Mouse (Mus musculus): Measurements from ENCODE around the gene Supt20. TPM values are rescaled to one million over a fixed set of nuclear protein-coding genes. Genes with fewer than 3 reads are reported as not detected.

The Supt20 gene
- polyA plus RNA-seq, 1 experiment from 2014 or later = 129 TPM

DNA sequence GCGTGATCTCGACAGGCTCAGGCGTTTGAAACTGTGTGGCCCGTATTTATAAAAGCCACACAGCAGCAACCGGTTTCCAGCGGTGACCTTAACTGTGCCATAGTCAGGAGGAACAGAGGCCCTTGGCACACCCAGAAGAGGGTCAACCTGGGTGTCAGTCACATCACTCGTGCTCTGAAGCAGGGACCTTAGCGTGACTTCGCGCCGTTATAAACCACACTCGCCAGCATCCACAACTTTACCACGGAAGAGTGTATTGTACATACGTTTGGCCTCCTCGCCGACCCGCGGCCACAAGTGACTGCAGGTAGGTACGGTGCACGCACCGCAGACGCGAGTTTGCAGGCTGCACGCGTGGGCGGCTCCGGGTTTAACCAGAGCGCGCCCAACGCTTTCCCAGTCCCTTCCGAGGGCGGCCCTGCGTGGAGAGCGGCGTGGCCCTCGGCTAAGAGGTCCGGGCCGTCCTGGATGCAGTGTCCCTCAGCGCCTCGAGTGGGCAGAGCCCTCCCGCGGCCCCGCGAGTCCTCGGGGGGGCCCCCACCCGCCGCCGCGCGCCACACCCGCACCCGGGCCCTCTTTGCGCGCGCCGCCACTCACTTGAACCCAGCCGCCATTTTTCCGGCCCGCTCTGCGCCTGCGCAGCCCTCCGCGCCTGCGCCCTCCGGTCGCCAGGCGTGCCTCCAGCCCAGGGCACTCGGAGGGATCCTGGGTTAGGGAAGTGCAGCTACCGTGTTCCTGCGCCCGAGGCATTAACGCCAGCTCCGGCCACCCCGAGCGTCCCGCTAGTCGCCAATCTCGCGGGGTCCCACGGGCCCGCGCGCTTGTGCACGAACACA, 42.0 kb downstream of the Supt20 start:
- H3K4me1 ChIP-seq (replicated peaks; ENCODE audit: control insufficient read depth, insufficient read depth, low read length) = no peaks in the 10 kb centered on the region
- H3K36me3 ChIP-seq (ENCODE audit: control insufficient read depth, insufficient read depth, low read length) = peaks cover 6% of the 10 kb centered on the region; the same call in 1 of the 2 replicates
- under 1% methylated on average over 76 of the region's 84 CpGs for WGBS
- H3K27me3 ChIP-seq (ENCODE audit: control insufficient read depth, insufficient read depth, low read length) = no peaks in the 10 kb centered on the region
- peak overlapping the region; percentile 93 for H3K27ac ChIP-seq (ENCODE audit: low read depth, low read length)
- H3K4me2 ChIP-seq (ENCODE audit: low read depth, low read length, severe bottlenecking) = peak overlapping the region; percentile 90
- DNase-seq (ENCODE audit: low spot score) (peak; percentile 96), ATAC-seq (replicated peaks; ENCODE audit: low FRiP score) (peak; percentile 95)
- no peaks in the 10 kb centered on the region for H3K9me3 ChIP-seq (ENCODE audit: control insufficient read depth, low read length)
- peak overlapping the region; percentile 97 for H3K9ac ChIP-seq (ENCODE audit: low read length)
- peak overlapping the region; percentile 88 for H3K4me3 ChIP-seq (ENCODE audit: low read depth, low read length)

DNA sequence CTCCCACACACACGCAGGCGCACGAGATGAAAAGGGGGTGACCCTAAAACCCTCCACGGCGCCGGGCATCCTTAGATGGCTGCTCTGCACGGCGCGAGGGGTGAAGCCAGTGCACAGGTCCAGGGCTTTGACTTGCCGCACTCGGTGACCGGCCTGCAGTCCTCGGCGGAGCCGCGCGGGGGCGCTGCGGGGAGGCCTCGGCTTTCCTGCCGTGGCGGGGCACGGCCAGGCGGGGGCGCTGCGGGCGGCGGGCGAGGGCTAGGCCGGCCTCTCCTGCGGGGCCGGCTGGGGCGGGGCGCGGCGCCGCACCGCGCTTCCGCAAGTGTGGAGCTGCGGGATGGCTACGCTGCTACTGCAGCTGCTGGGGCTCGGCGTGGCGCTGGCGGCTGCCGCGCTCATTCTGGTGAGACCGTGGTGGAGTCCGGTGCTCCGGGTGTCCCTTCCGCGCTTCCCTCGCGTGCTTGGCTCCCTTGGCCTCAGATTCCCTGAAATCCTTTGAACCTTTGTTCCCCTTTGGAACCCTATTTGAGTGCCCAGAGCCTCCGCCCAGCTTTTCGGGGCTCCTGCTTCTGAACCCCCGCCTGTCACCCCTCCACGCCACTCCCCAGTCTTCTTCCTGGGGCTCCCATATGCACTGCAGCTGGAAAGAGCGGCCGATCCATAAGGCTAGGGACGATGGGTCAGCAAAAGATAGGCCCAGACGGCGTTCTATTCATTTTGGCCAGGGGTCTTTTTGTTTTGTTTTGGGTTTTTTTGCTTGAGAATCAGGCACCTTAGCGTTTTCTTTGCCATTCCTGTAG, 42.8 kb downstream of the Supt20 start, which contains the start of the genes Exosc8 and Alg5:
Exosc8 (minus strand) TSS at position 147 of the 800 bp plus-strand sequence.
Alg5 (plus strand) TSS at position 293 of the 800 bp plus-strand sequence.
- Histone ChIP-seq H3K4me1 (replicated peaks; ENCODE audit: control insufficient read depth, insufficient read depth, low read length) (no peaks in the 10 kb centered on the region), H3K27me3 (ENCODE audit: control insufficient read depth, insufficient read depth, low read length) (no peaks in the 10 kb centered on the region), H3K4me2 (ENCODE audit: low read depth, low read length, severe bottlenecking) (peak within 1 kb of the TSS; percentile 90), H3K27ac (ENCODE audit: low read depth, low read length) (peak within 1 kb of the TSS; percentile 93), H3K36me3 (ENCODE audit: control insufficient read depth, insufficient read depth, low read length) (peaks cover 2% of the 10 kb centered on the region; the same call in 1 of the 2 replicates), H3K4me3 (ENCODE audit: low read depth, low read length) (peak within 1 kb of the TSS; percentile 88), H3K9ac (ENCODE audit: low read length) (peak within 1 kb of the TSS; percentile 97), H3K9me3 (ENCODE audit: control insufficient read depth, low read length) (no peaks in the 10 kb centered on the region)
- under 1% methylated on average over 54 of the region's 65 CpGs for WGBS
- ATAC-seq (replicated peaks; ENCODE audit: low FRiP score) (peak; percentile 92), DNase-seq (ENCODE audit: low spot score) (peak; percentile 96)

DNA sequence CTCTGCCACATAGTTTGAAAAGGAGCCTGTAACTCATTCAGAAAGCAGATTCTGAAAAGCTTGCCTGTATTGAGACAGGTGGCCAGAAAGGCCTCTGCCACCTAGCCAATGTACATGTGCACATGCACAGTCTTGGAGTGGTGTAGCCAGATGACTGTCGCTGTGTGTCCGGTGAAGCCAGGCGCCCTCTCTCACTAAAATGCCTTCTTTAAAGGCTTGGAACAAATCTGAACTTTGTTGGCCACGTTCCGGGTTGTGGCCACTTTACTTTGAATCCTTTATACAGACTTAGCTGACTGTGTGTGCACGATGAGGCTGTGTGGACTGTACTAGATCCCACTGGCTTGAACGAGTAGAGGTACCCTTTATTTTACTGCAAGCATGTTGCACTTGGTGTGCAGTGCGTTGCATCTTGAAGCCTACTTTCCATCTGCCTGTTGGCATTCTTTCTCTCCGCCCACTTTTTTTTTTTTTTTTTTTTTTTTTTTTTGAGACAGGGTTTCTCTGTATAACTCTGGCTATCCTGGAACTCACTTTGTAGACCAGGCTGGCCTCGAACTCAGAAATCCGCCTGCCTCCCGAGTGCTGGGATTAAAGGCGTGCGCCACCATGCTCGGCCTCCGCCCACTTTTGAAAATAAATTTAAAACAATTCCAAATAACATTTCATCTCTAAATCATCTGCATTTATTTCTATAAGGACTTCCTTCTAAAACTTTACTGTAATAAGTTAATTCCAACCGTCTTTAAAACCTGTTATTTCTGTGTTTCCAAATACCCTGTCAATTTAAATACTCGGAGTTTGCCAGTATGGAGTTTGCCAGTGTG, 43.7 kb downstream of the Supt20 start:
- Histone ChIP-seq H3K4me3 (ENCODE audit: low read depth, low read length) (peak overlapping the region; percentile 88), H3K4me2 (ENCODE audit: low read depth, low read length, severe bottlenecking) (peak overlapping the region; percentile 90), H3K9ac (ENCODE audit: low read length) (peak overlapping the region; percentile 97), H3K9me3 (ENCODE audit: control insufficient read depth, low read length) (no peaks in the 10 kb centered on the region), H3K36me3 (ENCODE audit: control insufficient read depth, insufficient read depth, low read length) (peaks cover 5% of the 10 kb centered on the region), H3K27ac (ENCODE audit: low read depth, low read length) (0 out of 2 replicates have a peak overlapping the region, but pooled peaks have one; percentile 93), H3K27me3 (ENCODE audit: control insufficient read depth, insufficient read depth, low read length) (no peaks in the 10 kb centered on the region), H3K4me1 (replicated peaks; ENCODE audit: control insufficient read depth, insufficient read depth, low read length) (no peaks in the 10 kb centered on the region)
- 61% methylated on average over 18 of the region's 18 CpGs for WGBS
- ATAC-seq (replicated peaks; ENCODE audit: low FRiP score) = no peak
- no peak for DNase-seq (ENCODE audit: low spot score)

DNA sequence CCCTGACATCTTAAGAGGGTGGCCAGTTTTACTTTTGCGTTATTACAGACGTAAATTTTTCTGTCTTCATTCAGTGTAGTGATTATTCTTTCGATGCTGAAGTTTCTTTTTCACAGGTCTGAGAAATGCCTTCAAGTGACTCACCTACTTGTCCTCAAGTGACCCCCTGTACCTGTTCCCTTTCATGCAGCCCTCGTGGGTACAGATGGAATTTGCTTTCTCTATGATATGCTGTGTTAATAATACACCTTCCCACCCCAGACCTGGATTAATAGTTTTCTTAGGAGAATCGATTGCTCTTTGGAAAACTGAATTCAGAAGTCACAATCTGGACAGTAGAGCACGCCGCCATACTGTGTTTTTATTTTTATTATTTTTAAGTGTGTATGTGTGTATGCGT, 44.7 kb downstream of the Supt20 start:
- Histone ChIP-seq H3K4me3 (ENCODE audit: low read depth, low read length) (no peak overlapping the region), H3K4me1 (replicated peaks; ENCODE audit: control insufficient read depth, insufficient read depth, low read length) (no peaks in the 10 kb centered on the region), H3K27me3 (ENCODE audit: control insufficient read depth, insufficient read depth, low read length) (no peaks in the 10 kb centered on the region), H3K4me2 (ENCODE audit: low read depth, low read length, severe bottlenecking) (no peak overlapping the region), H3K9me3 (ENCODE audit: control insufficient read depth, low read length) (no peaks in the 10 kb centered on the region), H3K27ac (ENCODE audit: low read depth, low read length) (no peak overlapping the region), H3K36me3 (ENCODE audit: control insufficient read depth, insufficient read depth, low read length) (peaks cover 9% of the 10 kb centered on the region), H3K9ac (ENCODE audit: low read length) (no peak overlapping the region)
- ATAC-seq (replicated peaks; ENCODE audit: low FRiP score) = no peak
- 94% methylated on average over 8 of the region's 8 CpGs for WGBS
- no peak for DNase-seq (ENCODE audit: low spot score)

DNA sequence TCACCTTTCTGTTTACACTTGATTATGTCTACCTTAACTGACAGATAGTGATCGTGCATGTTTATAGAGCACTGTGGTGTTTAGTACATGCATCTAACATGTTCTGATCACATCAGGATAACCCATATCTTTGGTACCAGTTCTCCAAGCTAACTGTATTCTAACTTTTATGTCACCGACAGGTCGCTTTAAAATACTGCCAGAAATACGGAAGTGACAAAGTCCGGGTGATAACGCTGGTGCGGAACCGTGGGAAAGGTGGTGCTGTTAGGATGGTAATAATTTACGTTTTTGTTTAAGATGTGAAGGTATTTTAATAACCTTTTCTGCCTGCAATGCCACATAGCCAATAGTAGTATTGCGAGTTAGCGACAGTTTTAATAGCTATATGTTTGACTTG, 49.4 kb downstream of the Supt20 start:
- Histone ChIP-seq H3K4me2 (ENCODE audit: low read depth, low read length, severe bottlenecking) (no peak overlapping the region), H3K4me1 (replicated peaks; ENCODE audit: control insufficient read depth, insufficient read depth, low read length) (no peaks in the 10 kb centered on the region), H3K27me3 (ENCODE audit: control insufficient read depth, insufficient read depth, low read length) (no peaks in the 10 kb centered on the region), H3K27ac (ENCODE audit: low read depth, low read length) (no peak overlapping the region), H3K9ac (ENCODE audit: low read length) (no peak overlapping the region), H3K4me3 (ENCODE audit: low read depth, low read length) (no peak overlapping the region), H3K36me3 (ENCODE audit: control insufficient read depth, insufficient read depth, low read length) (peaks cover 16% of the 10 kb centered on the region; the same call in 1 of the 2 replicates), H3K9me3 (ENCODE audit: control insufficient read depth, low read length) (no peaks in the 10 kb centered on the region)
- DNase-seq (ENCODE audit: low spot score) (no peak), ATAC-seq (replicated peaks; ENCODE audit: low FRiP score) (no peak)
- 96% methylated on average over 11 of the region's 11 CpGs for WGBS

DNA sequence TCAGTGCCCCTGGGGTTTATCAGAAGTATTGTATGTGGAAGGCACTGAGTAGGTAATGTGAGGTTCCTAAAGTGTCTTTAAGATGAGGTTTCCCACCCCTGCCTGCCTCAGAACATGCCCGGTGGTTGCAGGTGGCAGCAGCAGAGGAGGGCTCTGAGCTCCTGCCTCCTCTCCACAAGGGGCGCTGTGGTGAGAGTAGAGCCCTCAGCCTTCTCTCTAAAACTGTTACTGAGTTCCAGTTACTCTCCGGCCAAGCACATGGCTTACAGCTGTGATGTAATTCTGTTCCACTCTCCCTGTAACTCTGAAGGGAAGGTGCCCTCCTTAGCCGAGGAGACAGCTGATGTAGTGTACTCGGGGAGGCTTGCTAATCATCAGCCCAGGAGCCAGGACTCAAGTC, 53.2 kb downstream of the Supt20 start:
- ATAC-seq (replicated peaks; ENCODE audit: low FRiP score) (no peak; the same call in 1 of the 2 replicates), DNase-seq (ENCODE audit: low spot score) (no peak)
- peaks cover 16% of the 10 kb centered on the region; the same call in 1 of the 2 replicates for H3K36me3 ChIP-seq (ENCODE audit: control insufficient read depth, insufficient read depth, low read length)
- 62% methylated on average over 5 of the region's 5 CpGs for WGBS
- no peak overlapping the region for H3K4me3 ChIP-seq (ENCODE audit: low read depth, low read length)
- H3K27ac ChIP-seq (ENCODE audit: low read depth, low read length) = no peak overlapping the region
- H3K4me1 ChIP-seq (replicated peaks; ENCODE audit: control insufficient read depth, insufficient read depth, low read length) = no peaks in the 10 kb centered on the region
- no peak overlapping the region for H3K9ac ChIP-seq (ENCODE audit: low read length)
- H3K27me3 ChIP-seq (ENCODE audit: control insufficient read depth, insufficient read depth, low read length) = no peaks in the 10 kb centered on the region
- H3K4me2 ChIP-seq (ENCODE audit: low read depth, low read length, severe bottlenecking) = no peak overlapping the region
- no peaks in the 10 kb centered on the region for H3K9me3 ChIP-seq (ENCODE audit: control insufficient read depth, low read length)

DNA sequence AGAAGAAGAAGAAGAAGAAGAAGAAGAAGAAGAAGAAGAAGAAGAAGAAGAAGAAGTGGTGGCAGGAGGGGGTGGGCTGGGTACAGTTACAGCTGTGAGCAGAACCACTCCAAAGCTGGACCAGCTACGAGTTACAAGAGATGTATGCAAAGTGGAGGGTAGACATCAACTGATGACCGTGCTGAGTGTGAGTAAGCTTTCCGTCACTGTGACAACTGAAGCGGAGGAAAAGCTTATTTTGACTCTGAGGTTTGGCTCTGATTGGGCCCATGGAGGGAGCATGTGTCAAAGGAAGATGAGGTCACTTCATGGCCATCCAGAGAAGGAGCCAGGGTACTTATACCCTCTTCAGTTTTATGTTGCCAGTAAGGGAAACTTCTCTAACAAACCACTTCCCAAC, 60.8 kb downstream of the Supt20 start:
- Histone ChIP-seq H3K4me3 (ENCODE audit: low read depth, low read length) (no peak overlapping the region), H3K9ac (ENCODE audit: low read length) (no peak overlapping the region), H3K27ac (ENCODE audit: low read depth, low read length) (no peak overlapping the region), H3K4me2 (ENCODE audit: low read depth, low read length, severe bottlenecking) (no peak overlapping the region), H3K4me1 (replicated peaks; ENCODE audit: control insufficient read depth, insufficient read depth, low read length) (peaks cover 5% of the 10 kb centered on the region; the same call in 1 of the 2 replicates), H3K27me3 (ENCODE audit: control insufficient read depth, insufficient read depth, low read length) (peaks cover 18% of the 10 kb centered on the region), H3K9me3 (ENCODE audit: control insufficient read depth, low read length) (no peaks in the 10 kb centered on the region), H3K36me3 (ENCODE audit: control insufficient read depth, insufficient read depth, low read length) (no peaks in the 10 kb centered on the region; the same call in 1 of the 2 replicates)
- 80% methylated on average over 4 of the region's 4 CpGs for WGBS
- DNase-seq (ENCODE audit: low spot score) (no peak), ATAC-seq (replicated peaks; ENCODE audit: low FRiP score) (no peak)

All from forebrain, embryonic 11.5 days (tissue).